Comparison of ENCODE assay signal across 14 mouse cellular contexts in genomic region chr16:93218402-93218801, GRCm38 (mm10).
DNase-seq lines count a peak whose midpoint lies in the region; TF ChIP-seq lines count a peak whose summit lies in the region.
"Had no signal": no experiment of that assay in that cellular context is flagged by ENCODE, and none has a peak within 500 bp of the region (broad histone marks: within the 10 kb centered on the region; RNA-seq: fewer than 3 reads in every experiment).

No protein-coding gene starts in this region.

- H3K4me1 ChIP-seq in small intestine, adult 2 months (ENCODE audit: control insufficient read depth, insufficient read depth, insufficient read length, low read length) = no peaks in the 10 kb centered on the region
- H3K4me1 ChIP-seq: hindbrain, embryonic 15.5 days; limb, embryonic 12.5 days had no signal

- H3K36me3 ChIP-seq in small intestine, adult 2 months (ENCODE audit: control insufficient read depth, insufficient read depth, low read length) = no peaks in the 10 kb centered on the region
- H3K36me3 ChIP-seq: hindbrain, embryonic 15.5 days; limb, embryonic 12.5 days; neural tube, embryonic 13.5 days had no signal

- no peak overlapping the region for H3K27ac ChIP-seq in layer of hippocampus, adult 2 months
- no peak overlapping the region for H3K27ac ChIP-seq in small intestine, adult 2 months (ENCODE audit: insufficient read depth, low read depth, low read length)
- H3K27ac ChIP-seq: hindbrain, embryonic 15.5 days; limb, embryonic 12.5 days; neural tube, embryonic 13.5 days had no signal

- 62% methylated on average over 10 of the region's 10 CpGs for WGBS in small intestine, adult 2 months

- peak; percentile 10 to 23 for DNase-seq in cerebellum, postnatal 10 days
- no peak for DNase-seq in cerebellum, adult 11-12 months
- DNase-seq in layer of hippocampus, adult 2 months (ENCODE audit: low spot score in 2 of 2) = no peak
- DNase-seq in layer of hippocampus, adult 9-11 months = no peak
- DNase-seq in thymus, postnatal 14 days = peak; percentile 15
- no peak for DNase-seq in thymus, adult 18-20 months
- DNase-seq in frontal cortex, postnatal 14 days (ENCODE audit: low spot score in 2 of 2) = no peak
- DNase-seq: cerebellum, adult 9-11 months; right cerebral cortex, postnatal 14 days had no signal

- no peak overlapping the region for H3K4me3 ChIP-seq in layer of hippocampus, adult 2 months
- no peak overlapping the region for H3K4me3 ChIP-seq in small intestine, adult 2 months (ENCODE audit: low read depth, low read length)
- H3K4me3 ChIP-seq: hindbrain, embryonic 15.5 days; limb, embryonic 12.5 days; megakaryocyte, embryonic 14.5 days; neural tube, embryonic 13.5 days had no signal

- TF ChIP-seq CTCF in layer of hippocampus, adult 2 months (conservative IDR thresholded peaks at IDR 0.05) = peak; percentile 57
- peak; percentile 31; the same call in 1 of the 2 replicates for TF ChIP-seq CTCF in small intestine, adult 2 months (IDR thresholded peaks at IDR 0.05; ENCODE audit: extremely low read depth, insufficient read length, insufficient replicate concordance, low read depth, low read length)

- no peak for TF ChIP-seq POLR2A in small intestine, adult 2 months (IDR thresholded peaks at IDR 0.05; ENCODE audit: low read depth, low read length)

- no peaks in the 10 kb centered on the region for H3K27me3 ChIP-seq in small intestine, adult 2 months (ENCODE audit: control insufficient read depth, insufficient read depth, low read length)
- H3K27me3 ChIP-seq: hindbrain, embryonic 15.5 days; megakaryocyte, embryonic 14.5 days; neural tube, embryonic 13.5 days had no signal

Comparison
In these comparisons a context has a peak if more than half of its experiments do, and no peak if none do; other contexts are left out.
1. DNase-seq: peak in cerebellum, postnatal 10 days (2 of 2) and thymus, postnatal 14 days (single experiment); none in cerebellum, adult 11-12 months (single experiment), layer of hippocampus, adult 2 months (0 of 2), layer of hippocampus, adult 9-11 months (single experiment), thymus, adult 18-20 months (0 of 2) and frontal cortex, postnatal 14 days (0 of 2).